Mouse (Mus musculus) erythroblast, embryonic 14.5 days (primary cell): ENCODE results near the gene Otulin. TPM values are rescaled to one million over a fixed set of nuclear protein-coding genes. Genes with fewer than 3 reads are reported as not detected.

Experiments used
- H3K27me3 ChIP-seq: 2 replicates; pipeline ENCODE4 v1.6.1; 2012; ENCODE audit warnings: inconsistent platforms; ENCODE audit not compliant: control insufficient read depth
- H3K36me3 ChIP-seq: 2 replicates; pipeline ENCODE4 v1.6.1; 2012; ENCODE audit warnings: mild to moderate bottlenecking, inconsistent platforms; ENCODE audit not compliant: control insufficient read depth
- H3K4me1 ChIP-seq: 2 replicates; pipeline ENCODE4 v1.6.1; 2012; ENCODE audit warnings: inconsistent platforms; ENCODE audit not compliant: control insufficient read depth
- H3K4me3 ChIP-seq: replicated peaks from 2 replicates; pipeline ENCODE3; 2012; ENCODE audit warnings: moderate library complexity, mild to moderate bottlenecking, inconsistent platforms
- H3K9me3 ChIP-seq: 2 replicates; pipeline ENCODE4 v1.6.1; 2012; ENCODE audit warnings: low read length, inconsistent platforms, mixed read lengths; ENCODE audit not compliant: control insufficient read depth
- GATA1 ChIP-seq: IDR thresholded peaks from 2 replicates; pipeline ENCODE4 v1.6.1; 2012; ENCODE audit warnings: low read length, inconsistent platforms, mixed read lengths
- TAL1 ChIP-seq: IDR thresholded peaks from 3 replicates; pipeline ENCODE4 v1.6.1; 2012; ENCODE audit warnings: low read length, inconsistent platforms, mixed read lengths
- polyA plus RNA-seq: library from polyadenylated mRNA; stranded (reverse); fragments of >175 nt; gene quantifications from 2 replicates; pipeline ENCODE4 v1.2.3, GENCODE M21; 2012

Gene Otulin
- polyA plus RNA-seq, 1 experiment: 1.0 TPM

DNA sequence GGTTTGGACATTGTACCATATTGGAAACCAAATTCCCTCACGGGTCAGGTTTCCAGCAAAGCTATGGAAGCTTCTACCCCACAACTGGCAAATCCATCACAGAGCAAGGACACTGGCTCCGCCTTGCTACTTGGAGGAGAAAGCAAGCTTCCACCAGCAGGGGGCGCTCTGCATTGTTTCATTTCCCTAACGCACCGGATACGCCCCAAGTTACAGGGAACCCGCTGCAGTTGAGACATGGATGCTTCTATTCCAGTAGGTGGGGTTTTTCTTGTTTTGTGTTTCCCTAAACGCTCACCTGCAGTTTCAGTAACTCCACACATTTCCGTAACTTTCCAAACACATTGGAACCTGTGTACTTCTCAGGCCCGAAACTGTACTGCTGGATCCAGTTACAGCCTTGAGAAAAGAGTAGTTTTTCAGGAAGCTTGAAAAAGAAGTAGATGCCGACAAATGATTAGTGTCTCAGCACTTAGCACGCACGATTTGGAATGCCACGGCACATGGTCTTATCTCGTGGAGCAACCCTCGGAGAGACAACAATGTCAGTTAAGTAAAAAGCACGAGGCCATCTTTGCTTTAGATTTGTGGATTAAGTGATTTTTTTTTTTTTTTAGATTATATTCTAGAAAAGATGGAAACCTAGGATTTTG is 29.2 kb upstream of the Otulin start:
- no peak for TF ChIP-seq GATA1
- TF ChIP-seq TAL1: no peak
- H3K36me3 ChIP-seq: no peaks in the 10 kb centered on the region
- no peaks in the 10 kb centered on the region for H3K27me3 ChIP-seq
- no peaks in the 10 kb centered on the region for H3K4me1 ChIP-seq
- H3K9me3 ChIP-seq: peaks cover 4% of the 10 kb centered on the region
- no peak overlapping the region for H3K4me3 ChIP-seq

DNA sequence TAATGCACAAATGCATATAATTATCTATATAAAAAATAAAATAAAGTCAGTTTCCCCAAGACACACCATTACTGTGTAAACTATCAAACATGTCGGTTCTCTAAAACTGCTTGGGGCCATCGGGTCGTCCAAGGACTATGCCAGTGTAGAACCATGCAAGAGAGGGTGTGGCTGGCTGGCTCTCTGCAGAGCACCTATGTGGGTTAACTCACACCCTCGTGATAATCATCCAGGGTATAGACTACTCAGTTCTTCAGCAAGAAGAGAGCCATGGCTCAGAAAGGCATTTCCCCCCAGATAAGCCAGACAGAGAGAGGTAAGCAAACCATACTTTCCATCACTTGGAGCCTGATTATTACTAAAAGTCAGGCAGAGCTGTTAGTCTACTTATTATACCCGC is 28.6 kb upstream of the Otulin start:
- H3K9me3 ChIP-seq: peaks cover 4% of the 10 kb centered on the region
- H3K36me3 ChIP-seq: no peaks in the 10 kb centered on the region
- H3K4me3 ChIP-seq: no peak overlapping the region
- no peaks in the 10 kb centered on the region for H3K4me1 ChIP-seq
- no peaks in the 10 kb centered on the region for H3K27me3 ChIP-seq
- TF ChIP-seq GATA1 (no peak), TAL1 (no peak)

DNA sequence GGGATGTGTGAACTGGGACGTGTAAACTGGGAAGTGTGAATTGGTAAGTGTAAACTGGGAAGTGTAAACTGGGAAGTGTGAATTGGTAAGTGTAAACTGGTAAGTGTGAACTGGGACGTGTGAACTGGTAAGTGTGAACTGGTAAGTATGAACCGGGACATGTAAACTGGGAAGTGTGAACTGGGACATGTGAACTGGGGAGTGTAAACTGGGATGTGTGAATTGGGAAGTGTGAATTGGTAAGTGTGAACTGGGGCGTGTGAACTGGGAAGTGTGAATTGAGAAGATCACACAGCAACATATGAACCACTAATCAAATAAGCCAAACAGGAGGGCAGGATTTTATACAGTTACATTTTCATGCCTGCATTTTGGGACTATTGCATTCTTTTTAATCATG is 27.9 kb upstream of the Otulin start:
- TF ChIP-seq GATA1: no peak
- TF ChIP-seq TAL1: no peak
- Histone ChIP-seq H3K4me1 (no peaks in the 10 kb centered on the region), H3K27me3 (no peaks in the 10 kb centered on the region), H3K9me3 (peaks cover 4% of the 10 kb centered on the region), H3K4me3 (no peak overlapping the region), H3K36me3 (no peaks in the 10 kb centered on the region)

DNA sequence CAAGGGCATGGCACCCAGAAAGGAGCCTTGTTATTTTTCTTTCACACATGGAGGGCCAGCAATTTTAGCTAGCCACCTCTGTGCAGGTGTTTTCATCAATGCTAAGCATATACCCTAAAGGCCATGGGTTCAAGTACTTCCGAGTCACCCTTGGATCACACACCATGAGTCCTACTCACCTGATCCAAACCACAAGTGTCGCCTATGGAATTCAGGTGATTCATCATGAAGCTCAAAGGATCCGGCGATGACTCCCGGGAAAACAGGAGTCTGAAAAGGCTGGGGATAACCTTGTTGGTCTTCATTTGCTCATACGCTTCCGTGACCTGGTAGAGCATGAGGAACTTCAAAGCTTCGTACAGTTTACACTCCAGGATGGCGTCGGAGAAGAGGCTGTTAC is 27.4 kb upstream of the Otulin start:
- H3K9me3 ChIP-seq: peaks cover 4% of the 10 kb centered on the region
- H3K27me3 ChIP-seq: no peaks in the 10 kb centered on the region
- no peak for TF ChIP-seq GATA1
- TF ChIP-seq TAL1: no peak
- H3K4me3 ChIP-seq: no peak overlapping the region
- no peaks in the 10 kb centered on the region for H3K36me3 ChIP-seq
- H3K4me1 ChIP-seq: no peaks in the 10 kb centered on the region

DNA sequence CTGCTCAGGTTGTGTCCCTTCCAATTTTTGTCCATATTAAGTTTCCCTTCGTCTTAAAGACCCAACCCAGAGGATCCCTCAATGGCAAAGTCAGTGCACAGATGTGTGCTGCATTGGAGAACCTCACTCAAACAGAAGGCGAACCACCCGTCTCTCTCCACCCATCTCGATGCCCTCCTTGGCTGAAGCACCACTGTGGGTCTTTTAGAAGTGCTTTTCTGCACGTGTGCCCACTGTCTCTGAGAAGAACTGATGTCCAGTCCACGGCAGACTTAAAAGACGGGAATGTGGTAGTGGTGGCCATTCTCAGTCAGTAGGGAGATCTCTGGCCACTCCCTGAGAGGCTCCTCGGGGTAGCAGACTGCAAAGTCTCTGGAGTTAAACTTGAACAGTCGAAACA is 26.1 kb upstream of the Otulin start:
- Histone ChIP-seq H3K4me1 (no peaks in the 10 kb centered on the region), H3K27me3 (no peaks in the 10 kb centered on the region), H3K9me3 (peaks cover 4% of the 10 kb centered on the region), H3K36me3 (no peaks in the 10 kb centered on the region), H3K4me3 (no peak overlapping the region)
- TF ChIP-seq TAL1: no peak
- TF ChIP-seq GATA1: no peak

DNA sequence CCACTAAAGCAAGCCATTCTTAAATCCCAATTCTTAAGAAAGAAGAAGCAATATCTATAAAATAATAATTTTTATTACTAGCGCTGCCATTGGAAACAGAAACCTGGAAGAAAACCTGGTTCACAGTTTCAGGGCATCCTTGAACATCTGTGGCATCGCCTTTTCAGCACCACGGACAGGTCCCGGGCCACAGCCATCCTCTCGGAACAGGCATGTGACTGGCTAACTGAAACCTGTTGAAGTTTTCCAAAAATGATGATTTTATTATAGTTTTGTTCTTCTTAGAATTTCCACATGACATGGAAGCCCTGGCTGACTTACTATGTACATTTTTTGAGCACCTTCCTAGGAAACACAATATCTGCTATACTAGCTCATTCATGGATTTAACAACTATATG is 24.5 kb upstream of the Otulin start:
- Histone ChIP-seq H3K36me3 (no peaks in the 10 kb centered on the region), H3K4me3 (no peak overlapping the region), H3K27me3 (no peaks in the 10 kb centered on the region), H3K9me3 (peaks cover 4% of the 10 kb centered on the region), H3K4me1 (no peaks in the 10 kb centered on the region)
- no peak for TF ChIP-seq TAL1
- no peak for TF ChIP-seq GATA1

DNA sequence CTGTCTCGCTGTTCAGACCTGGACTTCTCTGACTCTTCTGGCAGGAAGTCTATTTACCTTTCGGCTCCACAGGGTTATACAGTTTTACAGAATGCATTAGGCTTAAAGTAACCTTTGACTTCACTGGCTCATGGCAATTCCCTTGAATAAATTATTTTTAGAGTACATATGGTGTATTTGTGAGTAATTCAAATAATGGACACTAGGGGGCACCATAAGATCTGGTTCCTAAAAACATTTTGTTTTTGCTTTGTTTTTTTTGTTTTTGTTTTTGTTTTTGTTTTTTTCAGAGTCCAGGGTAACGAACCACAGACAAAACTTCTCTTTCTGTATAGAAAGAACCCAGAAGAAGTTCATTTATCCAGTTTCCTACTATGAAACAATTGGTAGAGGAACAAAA is 17.2 kb upstream of the Otulin start:
- Histone ChIP-seq H3K4me1 (no peaks in the 10 kb centered on the region), H3K4me3 (no peak overlapping the region), H3K36me3 (no peaks in the 10 kb centered on the region), H3K9me3 (no peaks in the 10 kb centered on the region), H3K27me3 (no peaks in the 10 kb centered on the region)
- TF ChIP-seq GATA1 (no peak), TAL1 (no peak)

DNA sequence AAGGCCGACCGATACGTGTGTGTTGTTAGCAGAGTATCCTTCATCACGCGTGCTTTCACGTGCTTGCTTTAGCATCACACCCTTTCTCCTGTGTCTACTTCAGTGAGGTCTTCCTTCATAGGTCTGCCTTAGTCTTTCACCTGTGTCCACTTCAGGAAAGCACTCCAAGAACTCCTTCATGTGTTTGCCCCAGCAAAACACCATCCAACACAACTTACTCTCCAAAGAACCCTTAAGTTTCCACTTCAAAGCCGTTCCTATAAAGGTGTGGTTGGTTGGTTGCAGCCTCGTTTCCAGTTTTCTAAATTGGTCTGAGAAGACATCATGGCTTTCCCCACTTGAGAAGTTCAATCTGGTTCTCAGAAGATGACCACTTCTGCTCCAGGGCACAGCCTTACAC is 16.2 kb upstream of the Otulin start:
- no peak for TF ChIP-seq TAL1
- TF ChIP-seq GATA1: no peak
- Histone ChIP-seq H3K36me3 (no peaks in the 10 kb centered on the region), H3K4me1 (no peaks in the 10 kb centered on the region), H3K27me3 (no peaks in the 10 kb centered on the region), H3K9me3 (no peaks in the 10 kb centered on the region), H3K4me3 (no peak overlapping the region)

DNA sequence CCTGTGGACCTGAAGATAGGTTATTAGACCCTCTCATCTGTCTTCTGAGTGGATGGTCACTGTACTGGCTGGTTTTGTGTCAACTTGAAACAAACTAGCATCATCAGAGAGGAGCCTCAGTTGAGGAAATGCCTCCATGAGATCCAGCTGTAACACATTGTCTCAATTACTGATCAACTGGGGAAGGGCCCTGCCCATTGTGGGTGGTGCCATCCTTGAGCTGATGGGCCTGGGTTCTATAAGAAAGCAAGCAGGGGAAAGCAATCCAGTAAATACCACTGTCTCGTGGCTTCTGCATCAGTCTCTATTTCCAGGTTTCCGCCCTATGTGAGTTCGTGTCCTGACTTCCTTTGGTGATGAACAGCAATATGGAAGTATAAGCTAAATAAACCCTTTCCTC is 14.8 kb upstream of the Otulin start:
- no peaks in the 10 kb centered on the region for H3K9me3 ChIP-seq
- no peaks in the 10 kb centered on the region for H3K36me3 ChIP-seq
- H3K4me3 ChIP-seq: no peak overlapping the region
- TF ChIP-seq TAL1: no peak
- no peak for TF ChIP-seq GATA1
- no peaks in the 10 kb centered on the region for H3K27me3 ChIP-seq
- no peaks in the 10 kb centered on the region for H3K4me1 ChIP-seq

DNA sequence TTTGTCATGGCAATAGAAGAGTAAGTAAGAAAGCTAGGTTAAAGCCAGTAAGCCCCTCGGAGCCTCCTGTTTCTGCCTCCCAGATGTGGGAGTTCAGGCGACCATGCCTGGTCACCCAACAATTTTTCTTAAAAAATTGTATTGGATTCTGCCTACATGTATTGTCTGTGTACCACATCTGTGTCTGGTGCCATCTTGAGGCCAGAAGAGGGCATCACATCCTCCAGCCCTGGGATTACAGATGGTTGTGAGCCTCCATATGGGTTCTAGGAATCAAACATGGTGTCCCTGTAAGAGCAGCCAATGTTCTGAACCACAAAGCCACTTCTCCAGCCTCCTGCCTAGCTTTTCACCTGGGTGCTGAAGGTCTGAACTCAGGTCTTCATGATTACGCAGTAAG is 12.4 kb upstream of the Otulin start:
- TF ChIP-seq GATA1 (no peak), TAL1 (no peak)
- Histone ChIP-seq H3K27me3 (no peaks in the 10 kb centered on the region), H3K4me1 (no peaks in the 10 kb centered on the region), H3K4me3 (no peak overlapping the region), H3K9me3 (no peaks in the 10 kb centered on the region), H3K36me3 (no peaks in the 10 kb centered on the region)
